Mouse (Mus musculus) limb, embryonic 14.5 days (tissue): ENCODE data around the gene Tmem145. TPM values are rescaled to one million over a fixed set of nuclear protein-coding genes. Genes with fewer than 3 reads are reported as not detected.

Experiments
- ATAC-seq: fragments of 200-750 bp; cut with Nextera tagmentation; 2 replicates; pipeline ENCODE4 v1.8.0; 2017; ENCODE audit warnings: low read depth, moderate number of reproducible peaks, moderate TSS enrichment; ENCODE audit not compliant: low FRiP score
- DNase-seq: peaks from one replicate; pipeline ENCODE4 v3.0.0-alpha.2; 2015; ENCODE audit warnings: low spot score
- H3K27ac ChIP-seq: fragments of 300-500 bp; sonication (generic); replicated peaks from 2 replicates; pipeline ENCODE4 v1.5.1; 2014; ENCODE audit warnings: low read depth, mild to moderate bottlenecking, low read length, moderate library complexity, mixed read lengths
- H3K27me3 ChIP-seq: fragments of 300-500 bp; sonication (generic); 2 replicates; pipeline ENCODE4 v1.6.1; 2014; ENCODE audit warnings: low read length, mixed read lengths; ENCODE audit not compliant: control insufficient read depth, insufficient read depth
- H3K36me3 ChIP-seq: fragments of 300-500 bp; sonication (generic); 2 replicates; pipeline ENCODE4 v1.6.1; 2014; ENCODE audit warnings: mild to moderate bottlenecking, low read length, moderate library complexity, mixed read lengths; ENCODE audit not compliant: control insufficient read depth, insufficient read depth
- H3K4me1 ChIP-seq: fragments of 300-500 bp; sonication (generic); 2 replicates; pipeline ENCODE4 v1.6.1; 2014; ENCODE audit warnings: antibody characterized with exemption, low read length, mixed read lengths; ENCODE audit not compliant: control insufficient read depth, insufficient read depth
- H3K4me2 ChIP-seq: fragments of 300-500 bp; sonication (generic); replicated peaks from 2 replicates; pipeline ENCODE4 v1.6.1; 2014; ENCODE audit warnings: low read depth, mild to moderate bottlenecking, low read length, moderate library complexity; ENCODE audit not compliant: severe bottlenecking
- H3K4me3 ChIP-seq: fragments of 300-500 bp; sonication (generic); replicated peaks from 2 replicates; pipeline ENCODE4 v1.5.1; 2014; ENCODE audit warnings: low read length
- H3K9ac ChIP-seq: fragments of 300-500 bp; sonication (generic); 2 replicates; pipeline ENCODE4 v1.6.1; 2014; ENCODE audit warnings: mild to moderate bottlenecking, low read depth, low read length, moderate library complexity; ENCODE audit not compliant: severe bottlenecking
- H3K9me3 ChIP-seq: fragments of 300-500 bp; sonication (generic); 2 replicates; pipeline ENCODE4 v1.6.1; 2016; ENCODE audit warnings: low read length; ENCODE audit not compliant: control insufficient read depth
- POLR2A ChIP-seq: fragments of 200-500 bp; IDR thresholded peaks from 2 replicates; pipeline ENCODE4 v1.8.0; 2012; ENCODE audit warnings: inconsistent platforms, mild to moderate bottlenecking, moderate library complexity, borderline replicate concordance; ENCODE audit not compliant: insufficient read depth, insufficient read length; ENCODE audit errors: extremely low read depth
- WGBS: fragments of 180-500 bp; shearing (Covaris S2); extraction: QIAGEN DNeasy Blood & Tissue Kit; methylation state at CpG from one replicate; pipeline ENCODE4 v1.1.7; 2014; 5-methylcytosine and 5-hydroxymethylcytosine counted together
- polyA plus RNA-seq, 2 experiments: library from polyadenylated mRNA; depleted of rRNA in 1 of 2; stranded (reverse) in 1 of 2; unstranded in 1 of 2; fragments of >200 nt; fragmentation: Nextera tagmentation in 1 of 2; extraction: Ambion mirVana in 1 of 2; gene quantifications; 2 replicates each; pipeline versions ENCODE4 v1.2.1 to v1.2.3; 2012 to 2014

The Tmem145 gene
- polyA plus RNA-seq, 2 experiments: 0.80 to 4.4 TPM

DNA sequence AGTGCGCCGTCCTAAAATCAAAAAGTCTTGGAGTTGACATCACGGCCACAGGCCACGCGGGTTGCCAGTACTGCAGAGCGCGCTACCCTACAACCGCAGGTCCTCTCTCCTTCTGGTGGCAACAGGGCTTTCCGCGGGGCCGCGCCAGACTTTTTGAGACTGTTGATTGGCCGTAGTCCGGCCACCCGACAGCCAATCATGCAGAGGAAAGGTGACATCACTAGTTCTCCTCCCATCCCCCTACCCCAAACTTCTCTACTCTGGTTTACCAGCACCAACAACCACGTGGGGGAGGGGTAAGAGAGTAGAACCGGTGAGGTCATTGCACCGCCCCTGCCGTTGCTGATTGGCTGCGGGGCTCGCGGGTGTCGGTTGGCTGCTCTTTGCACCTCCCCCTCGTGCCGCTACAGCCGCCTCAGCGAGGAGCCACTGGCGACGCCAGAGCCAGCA is 38.6 kb upstream of the Tmem145 start, which contains the start of gene Cic:
Cic (plus strand) TSS at position 404 of the 450 bp plus-strand sequence.
- Histone ChIP-seq H3K9ac (peak within 1 kb of the TSS; percentile 72), H3K9me3 (no peaks in the 10 kb centered on the region), H3K4me2 (peak within 1 kb of the TSS; percentile 78), H3K36me3 (peaks cover 12% of the 10 kb centered on the region), H3K27me3 (no peaks in the 10 kb centered on the region), H3K4me1 (peaks cover 17% of the 10 kb centered on the region), H3K4me3 (peak within 1 kb of the TSS; percentile 79), H3K27ac (peak within 1 kb of the TSS; percentile 86)
- WGBS: under 1% methylated on average over 29 of the region's 29 CpGs
- TF ChIP-seq POLR2A: peak; percentile 26; the same call in 1 of the 2 replicates
- DNase-seq: peak; percentile 100
- peak; percentile 88 for ATAC-seq

DNA sequence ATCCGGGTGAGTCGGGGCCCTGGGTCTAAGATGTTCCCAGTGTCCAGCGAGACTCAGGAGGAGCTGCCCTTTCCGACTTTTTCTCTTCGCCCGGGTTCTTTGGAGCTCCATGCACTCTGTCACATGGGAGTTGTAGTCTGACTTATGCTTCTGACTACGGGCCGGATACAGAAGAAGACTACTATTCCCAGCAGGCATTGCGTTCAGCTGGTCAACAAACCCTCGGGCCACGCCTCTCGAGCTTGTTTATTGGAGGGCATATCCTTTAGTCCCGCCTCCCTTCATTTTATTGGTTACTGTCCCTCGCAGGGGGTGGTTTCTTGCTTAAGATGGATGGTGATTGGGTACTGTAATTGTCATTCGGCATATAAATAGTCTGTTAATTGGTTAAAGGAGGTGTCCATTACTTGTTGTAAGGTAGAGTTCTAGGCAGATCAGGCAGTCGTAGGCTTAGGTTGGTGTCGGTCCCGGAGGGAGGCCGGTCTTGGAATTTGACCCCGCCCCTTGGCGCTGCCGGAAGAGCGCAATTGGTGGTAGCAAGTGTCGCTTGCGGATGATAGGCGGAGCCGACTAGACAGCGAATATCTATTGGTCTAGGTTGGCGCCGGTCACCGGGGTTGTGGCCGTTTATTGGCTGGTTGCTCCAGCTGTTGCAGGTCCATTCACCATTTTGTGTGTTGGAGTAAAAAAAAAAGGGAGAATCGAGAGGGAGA is 38.0 kb upstream of the Tmem145 start:
- Histone ChIP-seq H3K4me1 (peaks cover 17% of the 10 kb centered on the region), H3K9me3 (no peaks in the 10 kb centered on the region), H3K36me3 (peaks cover 18% of the 10 kb centered on the region), H3K4me3 (peak overlapping the region; percentile 79), H3K27me3 (no peaks in the 10 kb centered on the region), H3K4me2 (peak overlapping the region; percentile 78), H3K9ac (peak overlapping the region; percentile 72), H3K27ac (peak overlapping the region; percentile 86)
- peak; percentile 100 for DNase-seq
- 2% methylated on average over 33 of the region's 33 CpGs for WGBS
- ATAC-seq: peak; percentile 94
- peak; percentile 38; the same call in 1 of the 2 replicates for TF ChIP-seq POLR2A

DNA sequence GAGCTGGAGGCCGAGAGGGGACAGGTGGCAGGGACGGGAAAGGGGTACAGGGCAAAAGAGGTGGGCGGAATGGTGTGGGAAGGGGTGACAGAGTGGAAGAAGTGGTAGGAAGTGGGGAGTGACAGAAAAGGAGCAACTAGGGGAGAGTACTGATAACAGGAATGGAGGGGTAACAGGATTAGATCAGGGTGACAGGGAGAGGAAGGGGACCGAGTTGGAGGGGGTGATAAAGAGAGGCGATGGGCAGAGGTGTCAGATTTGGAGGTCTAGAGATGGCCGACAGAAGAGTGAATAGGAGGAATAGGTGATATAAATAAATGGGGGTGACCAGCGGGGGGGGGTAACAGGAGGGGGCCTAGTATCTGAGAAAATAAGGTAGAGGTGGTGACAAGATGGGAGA is 37.3 kb upstream of the Tmem145 start:
- peak overlapping the region; percentile 74 for H3K27ac ChIP-seq
- peak overlapping the region; percentile 79 for H3K4me3 ChIP-seq
- H3K27me3 ChIP-seq: no peaks in the 10 kb centered on the region
- 2% methylated on average over 7 of the region's 7 CpGs for WGBS
- H3K9ac ChIP-seq: peak overlapping the region; percentile 72
- peaks cover 25% of the 10 kb centered on the region for H3K36me3 ChIP-seq
- H3K9me3 ChIP-seq: no peaks in the 10 kb centered on the region
- H3K4me1 ChIP-seq: peaks cover 17% of the 10 kb centered on the region
- H3K4me2 ChIP-seq: peak overlapping the region; percentile 78
- DNase-seq (no peak), ATAC-seq (no peak)
- no peak for TF ChIP-seq POLR2A

DNA sequence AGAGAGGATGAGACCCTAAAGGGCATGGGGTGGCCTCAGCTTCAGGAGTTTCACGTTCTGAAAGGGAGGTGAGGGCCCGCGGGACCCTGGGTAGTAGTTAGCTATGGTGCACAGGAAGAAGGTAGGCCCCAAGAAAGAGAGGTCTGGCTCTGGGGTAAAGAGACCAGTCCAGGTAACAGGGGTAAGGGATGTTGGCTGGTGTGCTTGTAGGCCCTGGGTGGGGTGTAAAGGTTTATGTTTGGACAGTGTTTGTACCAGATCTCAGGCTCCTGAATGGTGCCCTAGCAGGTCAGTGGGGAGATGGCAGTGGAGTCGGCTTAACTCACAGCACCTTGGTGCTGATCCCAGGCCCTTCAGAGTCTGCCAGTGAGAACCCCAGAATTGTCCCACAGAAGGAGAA is 36.9 kb upstream of the Tmem145 start:
- Histone ChIP-seq H3K36me3 (peaks cover 29% of the 10 kb centered on the region), H3K9me3 (no peaks in the 10 kb centered on the region), H3K4me1 (peaks cover 17% of the 10 kb centered on the region), H3K4me3 (peak overlapping the region; percentile 79), H3K27me3 (no peaks in the 10 kb centered on the region), H3K4me2 (peak overlapping the region; percentile 78), H3K27ac (peak overlapping the region; percentile 74), H3K9ac (peak overlapping the region; percentile 72)
- TF ChIP-seq POLR2A: no peak
- 45% methylated on average over 4 of the region's 4 CpGs for WGBS
- ATAC-seq (no peak), DNase-seq (no peak)

DNA sequence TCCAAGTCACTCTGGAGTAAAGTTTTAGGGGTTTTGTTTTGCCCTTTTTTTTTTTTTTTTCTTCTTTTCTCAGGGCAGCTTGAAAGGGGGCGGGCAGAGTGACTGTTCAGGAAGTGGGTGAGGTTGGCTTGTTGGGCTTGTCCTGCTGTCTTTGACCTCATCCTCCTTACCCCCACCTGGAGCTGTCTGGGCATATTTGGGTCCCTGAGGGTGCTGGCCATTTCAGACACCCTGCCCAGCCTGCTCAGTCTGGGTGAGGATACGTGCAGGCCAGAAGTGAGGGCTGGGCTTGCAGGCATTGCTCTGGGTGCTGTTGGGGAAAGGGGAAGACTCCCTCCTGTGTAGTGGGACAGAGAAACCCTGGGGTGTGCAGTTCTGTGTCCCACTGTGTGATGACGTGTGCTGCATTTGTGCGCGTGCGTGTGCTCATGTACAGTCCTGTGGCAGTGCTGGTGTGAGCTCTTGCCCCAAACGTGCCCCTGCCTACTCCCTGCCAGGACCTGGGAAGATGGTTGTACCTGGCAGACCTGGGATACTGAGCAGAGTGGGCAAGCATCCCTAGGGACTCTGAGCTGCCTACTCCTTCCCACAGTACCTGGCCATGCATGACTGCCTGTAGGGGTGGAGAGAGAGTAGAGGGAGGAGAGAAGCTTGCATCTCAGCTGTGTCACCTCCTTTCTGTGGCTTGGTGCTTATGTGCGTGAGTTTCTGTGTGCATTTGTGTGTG is 36.2 kb upstream of the Tmem145 start:
- H3K9me3 ChIP-seq: no peaks in the 10 kb centered on the region
- H3K27ac ChIP-seq: no peak overlapping the region
- peak overlapping the region; percentile 78 for H3K4me2 ChIP-seq
- 0 out of 2 replicates have a peak overlapping the region, but pooled peaks have one; percentile 72 for H3K9ac ChIP-seq
- no peak for TF ChIP-seq POLR2A
- ATAC-seq (no peak), DNase-seq (no peak)
- peaks cover 36% of the 10 kb centered on the region for H3K36me3 ChIP-seq
- 91% methylated on average over 8 of the region's 8 CpGs for WGBS
- H3K4me1 ChIP-seq: peaks cover 20% of the 10 kb centered on the region
- peak overlapping the region; percentile 79 for H3K4me3 ChIP-seq
- no peaks in the 10 kb centered on the region for H3K27me3 ChIP-seq
